Mouse (Mus musculus) cortical plate, adult 2 months (tissue): ENCODE results near the gene Tmc5.

Experiments
- CTCF ChIP-seq: fragments of 200-500 bp; IDR thresholded peaks from 2 replicates; pipeline ENCODE4 v1.5.1; 2011; ENCODE audit warnings: mild to moderate bottlenecking, control low read depth, low read length; ENCODE audit not compliant: insufficient read depth; ENCODE audit errors: extremely low read depth
- POLR2A ChIP-seq: fragments of 200-500 bp; IDR thresholded peaks from 2 replicates; pipeline ENCODE4 v1.6.1; 2011; ENCODE audit warnings: mild to moderate bottlenecking, low read length, control low read depth; ENCODE audit not compliant: insufficient read depth; ENCODE audit errors: extremely low read depth

DNA sequence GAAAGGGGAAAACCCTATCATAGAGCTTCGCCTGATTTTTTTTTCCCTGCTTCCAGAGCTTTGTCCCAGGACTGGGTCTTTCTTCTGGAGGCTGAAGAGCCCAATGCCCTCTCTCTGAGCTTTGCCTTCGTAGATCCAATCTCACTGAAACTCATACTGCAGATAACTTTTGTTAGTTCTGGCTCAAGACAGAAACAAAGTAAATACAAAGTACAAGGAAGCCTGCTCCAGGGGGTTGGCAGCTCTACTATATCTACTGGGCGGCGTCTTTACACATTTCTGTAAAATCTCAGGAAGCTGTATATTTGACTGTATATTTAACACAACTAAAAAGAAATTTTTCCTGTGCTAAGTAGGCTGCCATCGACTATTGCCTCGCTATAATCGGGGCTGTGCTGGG is 13.3 kb upstream of the Tmc5 start:
- TF ChIP-seq CTCF: no peak
- no peak for TF ChIP-seq POLR2A
